Mouse (Mus musculus) splenic B cell, adult 2 months (primary cell): ENCODE measurements around the gene Anks3.

Experiments used
- DNase-seq: peaks from one replicate; pipeline ENCODE4 v3.0.0-alpha.2; 2011; ENCODE audit warnings: low read depth, low spot score
- H3K27me3 ChIP-seq: 2 replicates; pipeline ENCODE4 v1.6.1; 2012; ENCODE audit warnings: mild to moderate bottlenecking, low read length, moderate library complexity, mixed read lengths; ENCODE audit not compliant: control insufficient read depth, poor library complexity, insufficient read depth, severe bottlenecking
- H3K36me3 ChIP-seq: 2 replicates; pipeline ENCODE4 v1.6.1; 2012; ENCODE audit warnings: mild to moderate bottlenecking, low read length, moderate library complexity, mixed read lengths; ENCODE audit not compliant: control insufficient read depth, poor library complexity, insufficient read depth, severe bottlenecking

Gene Anks3

GRCm38 (mm10) chr16:4904878-4905277, 59.1 kb downstream of the Anks3 start:
- no peak for DNase-seq
- Histone ChIP-seq H3K36me3 (no peaks in the 10 kb centered on the region; the same call in 1 of the 2 replicates), H3K27me3 (no peaks in the 10 kb centered on the region)

- DNase-seq = no peak
- H3K27me3 ChIP-seq = no peaks in the 10 kb centered on the region
- H3K36me3 ChIP-seq = no peaks in the 10 kb centered on the region; the same call in 1 of the 2 replicates
These were observed 60.4 kb downstream of the Anks3 start for GRCm38 (mm10) chr16:4903491-4904102.

DNA sequence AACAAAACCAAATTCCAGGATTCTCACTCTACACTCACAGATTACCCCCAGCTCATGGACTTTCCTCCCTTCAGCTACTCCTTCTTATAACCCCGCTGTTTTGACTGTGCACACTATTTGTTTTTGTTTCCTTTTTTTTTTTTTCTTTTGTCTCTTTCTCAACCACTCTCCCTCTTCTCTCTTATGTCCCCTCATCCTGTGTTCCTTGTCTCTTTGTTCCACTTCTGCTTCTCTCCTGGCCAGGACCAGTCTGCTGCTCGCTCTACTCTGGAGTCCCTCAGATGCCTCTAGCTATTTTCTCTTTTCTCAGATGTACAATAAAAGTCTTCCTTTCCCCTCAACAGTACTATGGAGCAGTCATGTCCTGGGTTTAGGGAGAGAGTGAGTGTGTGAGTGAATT, 61.6 kb downstream of the Anks3 start:
- no peak for DNase-seq
- no peaks in the 10 kb centered on the region for H3K36me3 ChIP-seq

DNA sequence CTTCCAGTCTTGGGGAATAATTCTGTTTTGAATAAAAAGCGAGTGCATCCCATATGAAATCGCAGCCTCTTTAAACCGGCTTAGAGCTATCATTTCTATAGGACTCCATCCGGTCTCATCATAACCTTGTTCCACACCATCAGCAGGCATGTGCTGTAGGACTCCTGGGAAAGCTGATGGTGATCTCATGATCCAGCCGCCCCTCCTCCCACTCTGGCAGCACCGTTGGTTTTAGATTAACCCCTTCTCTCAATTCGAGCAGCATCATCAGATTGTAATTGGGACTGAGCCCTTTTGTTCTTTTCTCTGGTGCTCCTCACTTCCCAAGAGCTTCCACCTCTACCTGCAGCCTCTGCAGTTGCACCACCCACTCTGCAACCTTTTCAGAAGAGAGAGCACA, 62.8 kb downstream of the Anks3 start:
- no peak for DNase-seq
- Histone ChIP-seq H3K27me3 (no peaks in the 10 kb centered on the region), H3K36me3 (no peaks in the 10 kb centered on the region)

More for the DNA sequence above, 61.6 kb downstream of the Anks3 start:
- no peaks in the 10 kb centered on the region for H3K27me3 ChIP-seq

DNA sequence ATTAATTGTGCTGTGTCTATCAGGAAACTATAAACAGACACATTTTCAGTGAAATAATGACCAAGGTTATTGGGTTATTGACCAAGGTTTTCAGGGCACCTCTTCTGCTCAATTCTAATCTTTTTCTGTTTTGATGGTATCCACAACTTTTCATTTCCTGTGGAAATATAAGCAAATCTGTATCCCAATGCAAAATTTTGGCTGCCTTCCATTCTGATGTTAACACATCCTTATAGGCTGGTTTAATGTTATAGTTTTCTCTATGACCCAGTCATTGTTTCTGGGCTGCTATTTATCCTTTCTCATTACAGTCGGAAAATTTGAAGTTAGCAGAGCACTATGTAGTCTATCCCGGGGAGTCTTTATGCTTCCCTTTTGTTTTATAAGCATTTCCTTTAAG, 64.3 kb downstream of the Anks3 start:
- no peak for DNase-seq
- Histone ChIP-seq H3K36me3 (no peaks in the 10 kb centered on the region), H3K27me3 (no peaks in the 10 kb centered on the region)

DNA sequence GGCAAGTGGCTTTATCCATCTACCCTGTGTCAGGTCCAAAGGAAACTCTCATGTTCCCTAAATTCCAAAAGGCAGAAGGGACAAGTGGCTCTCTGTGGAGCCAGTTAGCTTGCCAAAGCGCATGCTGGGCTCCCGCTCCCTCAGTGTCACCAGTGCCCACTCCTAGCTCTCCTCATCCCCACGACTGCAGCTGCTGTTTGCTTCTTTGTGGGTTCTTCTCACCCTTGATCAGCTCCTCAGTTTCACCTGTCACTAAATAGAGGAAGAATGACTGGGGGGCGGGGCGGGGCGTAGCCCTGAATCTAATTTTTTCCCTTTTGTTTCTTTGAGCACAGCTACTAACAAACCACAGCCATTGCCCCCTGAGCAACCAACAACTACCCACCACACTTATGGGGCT, 65.1 kb downstream of the Anks3 start:
- H3K36me3 ChIP-seq = no peaks in the 10 kb centered on the region
- H3K27me3 ChIP-seq = no peaks in the 10 kb centered on the region
- DNase-seq = peak; percentile 82

DNA sequence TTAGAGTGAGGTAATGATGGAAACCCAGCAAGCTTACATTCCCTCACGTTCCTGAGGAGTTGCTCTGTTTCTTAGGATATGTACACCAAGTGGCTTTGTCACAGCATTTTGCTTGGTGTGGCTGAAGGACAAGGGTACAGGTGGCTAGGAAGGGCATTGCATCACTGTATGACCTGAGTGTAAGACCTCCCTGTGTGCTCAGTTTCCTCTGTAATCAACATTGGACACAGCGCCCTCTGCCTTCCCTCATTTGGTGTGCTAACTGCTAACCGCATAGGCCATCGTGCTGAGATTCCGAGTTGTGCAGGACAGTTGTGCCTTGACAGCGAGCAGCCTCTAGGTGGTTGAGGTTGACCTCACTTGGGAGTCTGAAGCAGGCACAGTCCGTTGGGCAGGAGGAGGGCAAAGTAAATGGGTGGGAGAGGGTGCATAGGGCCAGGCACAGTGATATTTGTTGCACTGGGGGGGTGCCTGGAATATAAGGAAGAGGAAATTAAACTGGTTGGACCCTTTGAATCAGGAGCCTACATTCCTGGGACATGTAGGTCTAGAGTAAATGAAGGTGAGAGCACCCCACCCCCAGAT, 66.8 kb downstream of the Anks3 start:
- DNase-seq = peak; percentile 40
- peaks cover 1% of the 10 kb centered on the region; the same call in 1 of the 2 replicates for H3K36me3 ChIP-seq
- H3K27me3 ChIP-seq = no peaks in the 10 kb centered on the region

DNA sequence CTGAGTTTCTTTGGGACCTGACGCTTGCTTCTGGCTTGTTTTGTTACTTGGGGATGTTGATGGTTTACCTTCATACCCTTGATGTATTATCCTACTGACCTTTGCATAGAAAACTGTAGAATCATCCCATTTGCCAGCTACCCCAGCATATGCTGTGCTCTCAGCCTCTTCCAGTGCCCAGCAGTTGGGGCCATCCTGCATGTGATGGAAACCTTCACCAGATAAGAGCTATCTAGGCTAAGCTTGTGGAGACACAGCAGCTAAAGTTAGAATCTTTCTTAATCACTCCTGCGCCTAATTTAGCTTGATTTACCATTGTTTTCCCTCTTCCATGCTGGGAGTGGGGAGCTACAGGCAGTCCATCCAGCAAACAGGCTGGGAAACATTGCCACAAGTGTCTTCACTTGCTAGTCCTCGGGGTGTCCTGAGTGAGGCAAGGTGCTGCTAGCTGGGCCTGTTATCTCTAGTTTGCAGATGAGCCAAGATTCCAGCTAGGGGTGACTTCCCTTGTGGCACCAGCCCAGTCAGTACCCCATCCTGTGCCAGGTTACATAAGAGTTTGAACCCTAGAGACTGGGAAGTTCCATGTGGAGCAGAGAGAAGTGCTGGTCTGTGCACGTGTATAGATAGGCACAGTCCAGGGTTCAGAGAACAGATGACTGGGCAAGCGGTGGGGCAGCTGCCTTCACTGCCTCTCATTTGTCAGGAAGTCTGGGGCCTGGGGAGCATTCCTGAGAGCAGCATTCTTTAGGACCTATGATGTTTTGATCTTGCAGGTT, 67.6 kb downstream of the Anks3 start:
- Histone ChIP-seq H3K36me3 (peaks cover 1% of the 10 kb centered on the region; the same call in 1 of the 2 replicates), H3K27me3 (no peaks in the 10 kb centered on the region)
- DNase-seq = no peak

- Histone ChIP-seq H3K36me3 (peaks cover 1% of the 10 kb centered on the region; the same call in 1 of the 2 replicates), H3K27me3 (no peaks in the 10 kb centered on the region)
- DNase-seq = no peak
These were observed 69.7 kb downstream of the Anks3 start for GRCm38 (mm10) chr16:4894201-4894908.

GRCm38 (mm10) chr16:4892171-4892570, 71.8 kb downstream of the Anks3 start:
- Histone ChIP-seq H3K36me3 (peaks cover 1% of the 10 kb centered on the region; the same call in 1 of the 2 replicates), H3K27me3 (no peaks in the 10 kb centered on the region)
- no peak for DNase-seq
